9 mouse cellular contexts compared by ENCODE assay signal in genomic region chr9:92458418-92458817, GRCm38 (mm10). TPM values are rescaled to one million over a fixed set of nuclear protein-coding genes. Genes with fewer than 3 reads are reported as not detected.
A peak's percentile ranks its signal among the peaks of the same experiment; 100 is the strongest.
DNase-seq lines count a peak whose midpoint lies in the region; ATAC-seq and TF ChIP-seq lines count a peak whose summit lies in the region.
"Had no signal": no experiment of that assay in that cellular context is flagged by ENCODE, and none has a peak within 500 bp of the region (broad histone marks: within the 10 kb centered on the region; RNA-seq: fewer than 3 reads in every experiment).

No protein-coding gene starts in this region.

- peak overlapping the region; percentile 82 for H3K4me2 ChIP-seq in embryonic facial prominence, embryonic 15.5 days (replicated peaks)
- peak overlapping the region; percentile 82 for H3K4me2 ChIP-seq in intestine, embryonic 14.5 days (ENCODE audit: low read length)

- 0 out of 2 replicates have a peak, but pooled peaks cover 7% of the 10 kb centered on the region for H3K4me1 ChIP-seq in embryonic facial prominence, embryonic 15.5 days
- H3K4me1 ChIP-seq in intestine, embryonic 14.5 days (replicated peaks; ENCODE audit: control insufficient read depth, insufficient read depth, low read length) = peaks cover 3% of the 10 kb centered on the region; the same call in 1 of the 2 replicates

- ATAC-seq in embryonic facial prominence, embryonic 15.5 days (ENCODE audit: insufficient number of reproducible peaks, low FRiP score, low TSS enrichment, low read depth) = no peak
- ATAC-seq in intestine, embryonic 14.5 days (replicated peaks; ENCODE audit: low FRiP score, low TSS enrichment, low read depth) = no peak

- TF ChIP-seq CTCF in layer of hippocampus, adult 2 months (conservative IDR thresholded peaks at IDR 0.05) = no peak

- H3K36me3 ChIP-seq in embryonic facial prominence, embryonic 15.5 days = no peaks in the 10 kb centered on the region
- no peaks in the 10 kb centered on the region for H3K36me3 ChIP-seq in intestine, embryonic 14.5 days (ENCODE audit: control insufficient read depth, insufficient read depth, low read length)

- WGBS in embryonic facial prominence, embryonic 15.5 days = 91% methylated on average over 2 of the region's 2 CpGs
- WGBS in intestine, embryonic 14.5 days = 91% methylated on average over 2 of the region's 2 CpGs

- H3K27me3 ChIP-seq in embryonic facial prominence, embryonic 15.5 days = no peaks in the 10 kb centered on the region
- H3K27me3 ChIP-seq in intestine, embryonic 14.5 days (replicated peaks; ENCODE audit: control insufficient read depth, insufficient read depth, low read length) = no peaks in the 10 kb centered on the region

- no peak overlapping the region for H3K27ac ChIP-seq in layer of hippocampus, adult 2 months
- H3K27ac ChIP-seq in embryonic facial prominence, embryonic 15.5 days (replicated peaks) = no peak overlapping the region
- H3K27ac ChIP-seq in intestine, embryonic 14.5 days (ENCODE audit: low read depth) = no peak overlapping the region

- H3K9me3 ChIP-seq in embryonic facial prominence, embryonic 15.5 days (replicated peaks) = no peaks in the 10 kb centered on the region
- H3K9me3 ChIP-seq in intestine, embryonic 14.5 days (ENCODE audit: control insufficient read depth, low read length) = no peaks in the 10 kb centered on the region

- peak overlapping the region; percentile 93; the same call in 1 of the 2 replicates for H3K4me3 ChIP-seq in layer of hippocampus, adult 2 months
- H3K4me3 ChIP-seq in embryonic facial prominence, embryonic 15.5 days (replicated peaks) = peak overlapping the region; percentile 66
- H3K4me3 ChIP-seq in intestine, embryonic 14.5 days (ENCODE audit: low read depth, low read length) = peak overlapping the region; percentile 63; the same call in 1 of the 2 replicates

- no peak overlapping the region for H3K9ac ChIP-seq in embryonic facial prominence, embryonic 15.5 days
- H3K9ac ChIP-seq in intestine, embryonic 14.5 days (ENCODE audit: low read length) = peak overlapping the region; percentile 75; the same call in 1 of the 2 replicates

- DNase-seq in layer of hippocampus, adult 2 months (ENCODE audit: low spot score in 2 of 2) = no peak
- DNase-seq in layer of hippocampus, adult 11-12 months (ENCODE audit: low spot score) = no peak
- no peak for DNase-seq in intestine, embryonic 14.5 days (ENCODE audit: low spot score)
- DNase-seq in naive thymus-derived CD4-positive, alpha-beta T cell, adult 2 months (ENCODE audit: low read depth) = peak; percentile 2
- DNase-seq in testis, postnatal 14 days (ENCODE audit: low spot score) = no peak
- no peak for DNase-seq in spleen, postnatal 36 days (ENCODE audit: low spot score in 2 of 2)
- DNase-seq in thymus, postnatal 14 days = no peak
- DNase-seq: cerebellum, adult 11-12 months had no signal

RNA-seq across cellular contexts. Expression of gene Plscr4, which starts 1.2 kb away (rescaled TPM):
- 1 to 10 TPM; 3.7 to 4.0 TPM for total RNA-seq in layer of hippocampus, adult 2 months (2021)
- polyA plus RNA-seq in embryonic facial prominence, embryonic 15.5 days (2015; fragmentation: Nextera tagmentation; extraction: Ambion mirVana) = 6.4 and 7.5 TPM in 2 replicates
- 5.2 and 5.4 TPM in 2 replicates for polyA plus RNA-seq in intestine, embryonic 14.5 days (2014; fragmentation: Nextera tagmentation; extraction: Ambion mirVana)
